Mouse (Mus musculus) spleen, adult 12 weeks (tissue): Measurements from ENCODE around the gene Srbd1.

Experiments
- DNase-seq: peaks from one replicate; pipeline ENCODE4 v3.0.0; 2022; ENCODE audit warnings: low spot score

Gene Srbd1

DNA sequence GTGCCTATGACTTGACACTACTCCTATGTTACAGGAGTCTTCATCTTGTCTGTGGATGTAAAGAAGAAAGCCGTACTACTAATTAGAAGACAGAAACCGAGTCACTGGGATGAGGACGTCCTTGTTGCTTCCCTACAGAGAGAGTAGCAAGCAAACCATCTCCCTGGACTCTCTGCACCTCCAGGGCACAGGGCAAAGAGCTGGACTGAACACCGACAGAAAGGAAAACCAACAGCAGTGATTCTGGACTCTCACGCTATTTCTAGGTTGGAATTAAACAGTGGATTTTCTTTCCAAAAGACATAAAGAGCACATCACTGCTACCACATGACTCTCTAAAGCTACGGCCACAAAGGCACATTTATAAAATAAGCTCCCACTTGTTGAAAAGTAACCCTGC lies 110.3 kb downstream of the Srbd1 start:
- no peak for DNase-seq

DNA sequence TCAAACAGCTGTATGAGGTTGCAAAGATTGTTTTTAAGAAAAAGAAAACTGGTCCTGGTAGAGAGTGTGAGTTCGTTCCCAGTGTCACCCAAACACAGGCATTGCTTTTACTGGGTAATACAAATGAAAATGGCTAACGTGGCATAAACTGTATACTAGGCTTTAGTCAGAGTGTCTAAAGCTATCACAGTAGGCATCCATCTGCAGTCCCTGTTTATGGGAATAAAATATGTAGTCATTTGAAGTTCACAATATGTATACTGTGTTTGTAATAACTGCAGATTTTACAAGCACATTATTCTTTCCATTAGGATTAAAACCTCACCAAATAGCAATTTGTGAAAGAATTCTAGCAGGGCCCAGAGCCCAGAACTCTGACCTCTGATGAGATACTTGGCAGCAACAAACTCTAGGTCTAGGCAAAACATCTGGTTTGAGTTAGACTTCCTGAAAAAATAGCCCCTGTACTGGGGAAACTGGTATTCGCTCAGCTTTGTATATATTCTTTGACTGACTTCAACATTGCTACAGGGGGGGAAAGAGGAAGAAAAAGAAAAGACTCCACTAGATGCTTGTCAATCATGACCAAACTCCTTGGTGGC lies 112.8 kb downstream of the Srbd1 start:
- no peak for DNase-seq

GRCm38 (mm10) chr17:86030016-86030415 lies 115.0 kb downstream of the Srbd1 start:
- no peak for DNase-seq

DNA sequence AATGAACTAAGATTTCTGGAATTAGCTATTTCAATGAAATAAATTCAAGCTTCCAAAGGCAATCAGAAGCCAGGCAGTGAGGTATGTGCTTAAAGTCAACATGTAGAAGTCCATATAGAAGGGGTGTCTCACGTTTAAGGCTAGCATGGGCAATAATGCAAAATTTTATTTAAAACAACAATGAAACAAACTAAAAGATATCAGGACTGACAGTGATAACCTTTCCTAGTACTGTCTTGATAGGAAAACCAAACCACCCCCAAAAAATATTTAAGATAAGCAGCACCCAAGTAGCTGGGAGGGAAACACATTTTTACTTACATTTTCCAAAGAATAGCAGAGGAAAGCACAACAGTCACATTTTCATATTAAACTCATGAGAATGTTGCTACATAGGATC lies 115.8 kb downstream of the Srbd1 start:
- DNase-seq, result no peak

DNA sequence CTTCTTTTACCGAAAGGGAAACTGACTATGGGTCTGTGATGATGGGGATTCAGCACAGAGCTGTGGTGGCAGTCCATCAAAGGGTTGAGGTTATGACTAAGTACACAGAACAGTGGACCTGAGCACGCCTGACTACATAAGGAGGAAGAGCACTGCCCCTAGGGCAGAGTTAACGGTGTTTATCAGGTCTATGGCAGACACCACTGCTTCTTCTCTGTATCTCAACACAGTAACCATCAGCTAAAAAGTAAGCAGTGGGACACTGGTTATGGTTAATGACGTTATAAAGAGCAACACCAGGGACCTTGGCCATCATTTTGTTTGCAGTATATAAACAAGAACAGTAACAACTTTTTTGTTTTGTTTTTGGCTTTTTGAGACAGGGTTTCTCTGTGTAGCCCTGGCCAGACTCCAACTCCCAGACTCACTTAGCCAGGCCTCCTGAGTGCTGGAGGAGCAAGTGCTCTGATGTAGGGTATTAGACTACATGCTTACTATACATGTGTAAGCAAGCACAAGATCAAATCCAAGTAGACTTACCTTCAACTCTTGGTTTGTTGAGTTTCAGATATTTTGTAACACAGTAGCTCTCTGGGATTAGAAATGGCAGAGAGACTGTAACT lies 117.3 kb downstream of the Srbd1 start:
- DNase-seq, result no peak

DNA sequence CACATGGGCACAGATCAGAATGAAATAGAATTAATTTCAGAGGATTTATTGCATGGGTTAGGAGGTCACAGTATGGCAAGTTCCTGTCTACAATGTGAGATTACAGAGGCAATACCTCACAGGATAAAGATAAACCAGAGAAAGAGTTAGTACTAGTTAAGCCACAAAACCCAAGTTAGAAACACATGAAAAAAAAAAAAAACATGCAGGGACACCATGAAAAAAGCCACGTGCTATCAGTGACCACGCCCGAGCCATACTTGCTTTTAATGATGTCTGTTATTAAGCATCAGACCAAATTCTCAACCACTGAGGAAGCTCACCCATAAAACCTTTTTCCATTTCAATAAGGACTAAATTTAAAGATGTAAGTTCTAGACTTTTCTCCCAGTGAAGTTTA lies 120.4 kb downstream of the Srbd1 start:
- no peak for DNase-seq

DNA sequence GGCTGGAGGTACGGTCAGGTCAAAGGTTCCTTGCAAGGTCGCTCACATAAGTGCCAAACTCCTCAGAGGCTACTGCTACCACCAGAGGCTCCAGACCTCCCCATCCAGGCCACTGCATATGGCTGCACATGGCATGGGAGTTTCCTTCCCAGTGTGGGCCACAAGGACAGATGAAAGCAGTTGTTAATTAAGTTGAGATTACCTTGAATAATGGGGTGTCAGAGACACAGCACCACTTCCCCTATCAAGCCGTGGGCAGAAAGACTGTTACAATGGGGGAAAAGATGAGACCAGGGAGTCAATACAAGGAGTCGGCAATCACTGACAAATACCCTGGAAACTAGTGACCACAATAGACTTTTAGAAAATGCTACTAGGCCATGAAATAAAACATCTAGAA lies 122.6 kb downstream of the Srbd1 start:
- no peak for DNase-seq

- no peak for DNase-seq
Measured at GRCm38 (mm10) chr17:86021815-86022214, 123.2 kb downstream of the Srbd1 start.

DNA sequence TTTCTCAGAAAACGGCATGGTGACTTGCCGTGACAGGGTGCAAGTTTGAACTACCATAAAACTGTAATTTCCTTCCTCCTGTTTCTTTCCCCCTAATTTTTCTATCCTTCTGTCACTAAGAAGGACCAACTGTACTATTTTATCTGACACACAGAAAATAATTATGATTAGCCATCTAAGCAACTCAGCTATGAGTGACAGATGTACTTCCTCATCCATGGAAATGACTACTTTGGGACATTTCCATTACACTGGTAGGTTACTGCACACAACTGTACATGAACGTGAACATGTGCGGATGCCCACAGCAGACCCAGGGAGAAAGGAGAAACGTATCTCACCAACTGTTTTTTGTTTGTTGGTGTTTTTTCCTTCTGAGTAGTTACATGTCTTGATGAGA lies 123.7 kb downstream of the Srbd1 start:
- DNase-seq, result no peak

GRCm38 (mm10) chr17:86019793-86020192 lies 125.2 kb downstream of the Srbd1 start:
- DNase-seq, result no peak

DNA sequence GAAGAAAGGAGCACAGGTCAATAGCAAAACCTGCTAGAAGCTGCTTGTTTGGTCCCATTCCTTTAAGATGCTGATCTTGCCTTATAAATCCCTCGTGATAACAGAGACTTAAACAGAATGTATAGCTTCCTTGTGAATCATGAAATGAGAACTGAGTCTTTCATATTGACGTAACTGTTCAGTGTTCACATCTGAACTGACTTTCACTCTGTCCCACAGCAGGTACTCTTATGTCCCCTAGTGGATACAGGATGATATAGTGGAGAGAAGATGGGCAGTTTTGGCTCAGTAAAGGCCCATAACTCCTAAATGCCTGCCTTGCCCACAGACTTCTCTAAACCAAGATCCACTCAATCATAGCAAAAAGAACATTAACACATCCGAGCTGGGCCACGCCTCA lies 130.7 kb downstream of the Srbd1 start:
- DNase-seq, result no peak

- no peak for DNase-seq
Measured at GRCm38 (mm10) chr17:86012576-86012975, 132.4 kb downstream of the Srbd1 start.

DNA sequence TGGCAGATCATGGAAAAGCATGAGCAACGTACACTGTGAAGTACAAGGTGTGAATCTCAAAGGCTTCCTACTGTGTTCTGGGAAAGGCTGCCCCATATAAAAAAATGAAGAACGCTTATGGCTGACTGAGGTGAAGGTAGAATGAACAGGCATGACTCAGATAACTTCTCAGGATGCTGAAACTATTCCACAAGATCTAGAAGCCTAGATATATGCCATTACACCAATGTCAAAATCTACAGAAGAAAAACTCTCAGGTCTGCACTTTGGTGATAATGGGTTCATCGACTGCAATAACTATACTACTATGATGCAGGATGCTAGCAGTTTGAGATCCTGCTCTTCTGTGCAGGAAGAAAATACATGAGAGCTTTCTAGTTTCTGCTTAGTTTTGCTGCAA lies 133.1 kb downstream of the Srbd1 start:
- no peak for DNase-seq

DNA sequence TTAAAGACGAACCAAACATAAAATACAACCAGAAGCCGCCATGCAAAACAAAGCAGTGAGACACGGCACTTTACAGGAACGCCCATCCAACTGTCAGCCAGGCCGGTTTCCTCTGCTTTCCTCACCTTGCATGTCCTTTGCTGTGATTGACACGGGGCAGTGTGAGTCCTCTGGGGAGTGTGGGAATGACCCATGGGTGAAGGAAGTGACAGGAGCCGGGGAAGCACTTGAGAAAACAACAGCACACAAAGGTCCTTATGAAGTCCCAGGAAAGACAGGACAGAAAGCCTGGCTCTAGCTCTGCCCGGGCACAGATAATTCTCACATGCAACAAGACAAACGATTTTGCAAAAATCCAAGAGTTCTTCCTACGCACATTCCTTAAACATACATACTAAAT lies 136.6 kb downstream of the Srbd1 start:
- DNase-seq, result no peak

DNA sequence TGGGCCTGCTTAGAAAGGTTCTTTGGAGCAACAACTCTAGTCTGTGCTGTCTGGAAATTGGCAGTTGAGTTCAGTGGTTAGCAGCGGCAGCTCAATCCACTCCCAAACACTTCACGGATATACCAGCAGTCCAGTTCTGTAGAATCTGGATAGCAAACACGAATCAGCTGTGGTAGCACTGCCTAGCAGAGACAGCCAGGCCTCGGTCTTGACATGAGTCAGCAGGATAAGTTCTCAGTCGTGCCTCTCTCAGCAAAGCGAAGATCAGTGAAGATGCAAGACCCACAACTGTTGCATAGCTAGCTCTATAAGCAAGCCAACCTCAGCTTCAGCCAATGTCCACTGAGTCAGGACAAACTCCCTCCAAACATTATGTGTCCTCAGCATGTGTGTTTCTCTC lies 142.9 kb downstream of the Srbd1 start:
- no peak for DNase-seq

GRCm38 (mm10) chr17:86001667-86002066 lies 143.3 kb downstream of the Srbd1 start:
- DNase-seq, result no peak

DNA sequence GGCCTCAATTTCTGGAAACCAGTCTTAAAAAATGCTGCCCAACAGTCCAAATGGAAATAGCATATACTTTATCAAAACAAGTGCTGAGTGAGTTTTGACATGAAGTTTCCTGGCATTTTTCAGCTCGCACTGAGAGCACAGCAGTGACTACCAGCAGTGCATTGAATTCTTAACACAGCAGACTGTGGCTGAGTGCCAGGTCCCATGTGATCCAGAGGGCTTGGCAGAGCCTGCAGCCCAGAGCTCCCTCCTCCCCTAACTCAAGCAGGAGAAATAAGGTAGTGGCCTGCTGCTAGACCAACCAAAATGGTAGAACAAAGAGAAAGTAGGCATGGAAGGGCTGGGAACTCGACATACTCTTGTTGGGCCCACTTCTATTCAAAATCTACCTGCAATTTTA lies 149.2 kb downstream of the Srbd1 start:
- no peak for DNase-seq

GRCm38 (mm10) chr17:85995086-85995485 lies 149.9 kb downstream of the Srbd1 start:
- DNase-seq, result no peak

DNA sequence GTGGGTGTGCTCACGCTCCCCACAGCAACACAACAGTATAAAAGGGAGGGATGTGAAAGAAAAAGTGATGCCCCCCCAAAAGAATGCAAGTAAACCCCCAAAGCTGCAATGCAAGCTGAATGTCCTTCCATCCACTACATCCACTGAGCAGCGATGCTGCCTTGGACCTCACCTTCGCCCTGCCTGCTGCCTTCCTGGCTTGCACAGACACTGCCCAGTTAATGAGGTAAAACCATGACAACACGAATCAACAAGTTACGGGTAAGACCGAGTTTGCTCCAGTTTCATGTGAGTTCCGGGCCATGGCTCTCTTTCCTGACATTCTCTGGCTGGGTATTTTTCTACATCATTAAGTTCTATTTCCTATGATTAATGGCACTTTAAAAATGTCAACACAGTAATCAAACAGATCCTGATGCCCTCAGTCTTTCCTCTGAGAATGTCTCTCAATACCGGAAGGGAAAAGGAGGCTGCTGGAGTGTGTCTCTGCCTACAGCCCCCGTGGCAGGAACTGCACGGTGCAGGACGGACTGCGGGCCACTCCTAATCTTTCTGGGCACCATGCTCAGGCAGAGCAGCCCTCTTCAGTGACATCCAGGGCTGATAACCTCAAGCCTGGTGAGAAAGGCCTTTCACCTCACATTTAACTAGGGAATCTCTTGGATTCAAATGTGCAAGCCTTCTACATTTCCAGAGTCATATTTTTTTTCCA lies 155.8 kb downstream of the Srbd1 start:
- DNase-seq, result no peak

DNA sequence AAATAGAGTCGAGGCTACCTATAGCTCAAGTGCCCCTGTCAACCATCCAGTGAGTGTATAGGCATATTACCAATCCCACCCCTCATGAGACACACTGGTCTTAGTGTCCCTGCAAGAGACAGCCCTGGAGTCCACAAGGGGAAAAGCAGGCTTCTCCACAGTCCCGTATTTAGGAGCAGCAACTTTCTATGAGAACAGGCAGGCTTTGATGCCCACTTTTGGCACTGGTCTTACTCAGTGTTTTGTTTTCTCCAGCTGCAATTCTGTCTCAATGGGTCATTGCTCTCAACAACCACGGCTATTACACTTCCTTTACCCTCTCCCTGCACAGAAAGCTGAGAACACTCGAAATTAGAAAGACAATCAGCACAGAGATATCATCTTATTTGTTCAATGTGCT lies 157.4 kb downstream of the Srbd1 start:
- DNase-seq, result no peak

DNA sequence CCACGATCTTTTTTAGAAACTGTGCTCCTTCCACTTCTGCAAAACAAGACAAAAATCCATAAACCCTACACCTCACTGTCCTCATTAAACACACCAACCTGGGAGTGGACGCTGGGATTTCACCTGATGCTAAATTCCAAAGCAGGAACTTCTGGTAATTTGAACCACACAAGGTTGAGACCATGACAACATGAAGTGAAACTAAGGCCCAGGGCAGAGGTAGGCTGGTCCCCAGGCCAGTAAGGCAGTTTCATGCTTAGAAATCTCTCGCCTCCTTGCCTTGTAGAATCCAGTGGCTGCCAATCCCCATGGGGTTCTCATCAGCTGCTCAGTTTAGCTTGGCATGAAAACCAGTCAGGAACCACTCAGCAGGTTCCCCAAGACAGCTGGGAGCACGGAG lies 158.4 kb downstream of the Srbd1 start:
- no peak for DNase-seq

DNA sequence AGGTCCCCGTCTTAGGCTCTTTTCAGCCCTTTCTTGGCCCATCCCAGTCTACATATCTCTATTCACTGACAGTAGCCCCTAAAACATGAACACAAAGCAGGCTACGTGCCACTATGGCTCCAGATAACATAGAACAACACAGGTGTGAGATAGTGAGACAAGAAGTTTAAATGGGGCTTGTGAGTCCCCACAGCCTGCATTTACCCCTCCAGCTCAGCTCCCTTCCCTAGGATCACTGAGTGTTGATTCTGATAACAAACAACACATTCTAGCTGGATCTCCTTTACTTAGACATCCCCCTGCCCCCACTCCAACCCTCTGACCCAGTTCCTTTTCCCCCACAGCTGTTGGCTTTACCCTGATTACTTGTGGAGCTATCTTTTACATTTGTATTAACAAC lies 158.8 kb downstream of the Srbd1 start:
- no peak for DNase-seq

- no peak for DNase-seq
Measured at GRCm38 (mm10) chr17:85985131-85985530, 159.8 kb downstream of the Srbd1 start.

DNA sequence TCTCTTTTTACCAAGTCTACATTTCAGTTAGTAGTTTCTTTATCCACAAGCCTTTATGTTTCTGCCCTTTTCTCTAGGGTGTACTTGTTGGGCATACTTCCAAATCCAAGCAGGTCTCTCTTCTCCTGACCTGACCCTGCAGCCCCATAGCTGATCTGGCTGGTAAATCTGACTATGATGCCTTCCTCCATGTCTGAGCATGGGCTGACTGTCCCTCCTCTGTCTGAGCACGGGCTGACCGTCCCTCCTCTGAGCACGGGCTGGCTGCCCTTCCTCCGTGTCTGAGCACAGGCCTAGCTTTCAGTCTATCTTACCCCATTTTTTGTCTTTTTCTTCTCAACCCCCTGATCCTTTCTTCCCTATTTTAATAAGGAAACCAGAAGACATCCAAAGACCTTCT lies 162.7 kb downstream of the Srbd1 start:
- no peak for DNase-seq
